Mouse (Mus musculus): Measurements from ENCODE around the gene Cc2d1a. TPM values are rescaled to one million over a fixed set of nuclear protein-coding genes. Genes with fewer than 3 reads are reported as not detected.
A peak's percentile ranks its signal among the peaks of the same experiment; 100 is the strongest.

Gene Cc2d1a
- polyA plus RNA-seq, 2 experiments from 2014 or later: 14.9 to 16.0 TPM

- no peak for ATAC-seq
Observed at GRCm38 (mm10) chr8:84176560-84176959, 28.8 kb upstream of the Cc2d1a start.

GRCm38 (mm10) chr8:84173861-84174260 is 26.1 kb upstream of the Cc2d1a start:
- peak; percentile 75 for ATAC-seq

DNA sequence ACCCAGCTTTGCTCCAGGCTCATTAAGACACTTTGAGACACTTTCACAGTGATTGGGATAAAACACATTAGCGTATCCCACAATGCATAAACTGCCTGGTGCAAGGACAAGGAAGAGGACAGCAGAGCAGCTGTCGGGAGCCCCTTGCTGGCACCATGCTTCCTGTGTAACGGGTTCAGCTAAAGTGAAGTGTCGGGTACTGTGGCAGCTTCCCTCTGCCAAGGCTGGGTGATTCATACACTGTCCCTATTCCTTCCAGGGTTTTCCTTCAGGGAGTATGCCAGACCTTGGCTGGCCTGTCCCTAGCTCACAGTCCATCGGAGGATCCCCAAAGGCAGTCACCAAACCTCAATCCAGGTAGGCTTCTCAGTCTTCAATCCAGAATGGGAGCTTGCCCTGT is 22.4 kb upstream of the Cc2d1a start:
- no peak for ATAC-seq

DNA sequence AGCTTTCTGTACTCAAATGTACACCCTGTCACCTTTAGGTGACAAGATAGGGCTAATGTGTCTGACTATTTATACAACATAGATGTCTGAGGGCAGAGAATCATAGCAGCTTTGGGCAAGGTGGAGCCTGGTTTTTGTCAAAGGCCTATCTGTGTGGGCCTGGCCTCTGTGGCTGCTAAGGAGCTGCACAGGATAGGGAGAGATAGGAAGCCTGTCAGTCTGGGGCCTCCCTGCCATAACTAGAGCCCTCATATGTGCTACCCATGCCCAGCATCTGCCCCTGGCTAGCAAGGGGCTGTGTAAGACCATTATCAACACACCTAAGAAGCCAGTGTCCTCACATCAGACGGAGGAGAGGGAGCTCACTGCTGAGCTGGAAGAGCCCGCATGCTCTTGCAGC is 20.0 kb upstream of the Cc2d1a start:
- ATAC-seq: no peak

DNA sequence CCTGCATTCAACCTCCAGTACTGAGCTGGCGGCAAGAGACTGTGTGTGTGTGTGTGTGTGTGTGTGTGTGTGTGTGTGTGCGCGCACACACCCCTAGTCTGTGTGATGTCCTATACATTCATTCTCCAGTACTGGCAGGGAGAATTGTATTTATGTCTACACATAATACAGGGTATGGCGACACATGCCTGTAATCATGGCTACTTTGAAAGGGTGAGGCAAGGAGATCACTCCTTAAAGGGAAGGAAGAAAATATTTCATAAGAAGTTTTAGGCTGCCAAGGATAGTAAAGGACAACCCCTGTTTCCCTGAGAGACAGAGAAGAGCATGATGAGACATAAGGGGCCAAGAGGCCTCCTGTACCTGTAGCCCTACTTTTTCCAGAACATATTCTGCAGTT is 9.9 kb upstream of the Cc2d1a start:
- ATAC-seq: no peak

- ATAC-seq: no peak
Observed at GRCm38 (mm10) chr8:84149181-84149580, 1.4 kb upstream of the Cc2d1a start.

GRCm38 (mm10) chr8:84148531-84148850 is 755 bp upstream of the Cc2d1a start:
- ATAC-seq: no peak

DNA sequence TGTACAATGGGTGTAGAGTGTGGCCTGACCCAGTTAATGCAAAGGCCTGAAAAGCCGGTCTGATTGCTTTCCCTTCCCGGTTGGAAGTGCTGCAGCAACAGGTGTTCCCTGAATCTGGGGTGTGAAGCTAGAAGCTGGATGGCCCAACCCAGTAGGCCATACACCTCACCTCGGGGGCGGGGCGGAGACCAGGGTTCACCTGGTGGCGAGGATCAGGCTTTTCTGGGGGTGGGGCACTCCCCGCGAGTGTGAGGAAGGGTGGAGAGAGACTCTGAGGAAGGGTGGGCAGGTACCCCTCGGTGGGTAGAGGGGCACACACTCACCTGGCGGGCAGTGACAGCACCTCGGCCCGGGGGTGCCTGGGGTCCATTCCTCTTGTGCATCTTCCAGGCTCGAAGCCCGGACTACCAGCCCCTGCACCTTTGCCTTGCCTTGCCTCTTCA is 391 bp downstream of the Cc2d1a start:
- peak; percentile 21 for ATAC-seq

- ATAC-seq: no peak
Observed at GRCm38 (mm10) chr8:84144636-84145245, 3.0 kb downstream of the Cc2d1a start.

GRCm38 (mm10) chr8:84140838-84141237 is 6.9 kb downstream of the Cc2d1a start:
- ATAC-seq: no peak

GRCm38 (mm10) chr8:84137848-84138247 is 9.9 kb downstream of the Cc2d1a start:
- ATAC-seq: no peak

DNA sequence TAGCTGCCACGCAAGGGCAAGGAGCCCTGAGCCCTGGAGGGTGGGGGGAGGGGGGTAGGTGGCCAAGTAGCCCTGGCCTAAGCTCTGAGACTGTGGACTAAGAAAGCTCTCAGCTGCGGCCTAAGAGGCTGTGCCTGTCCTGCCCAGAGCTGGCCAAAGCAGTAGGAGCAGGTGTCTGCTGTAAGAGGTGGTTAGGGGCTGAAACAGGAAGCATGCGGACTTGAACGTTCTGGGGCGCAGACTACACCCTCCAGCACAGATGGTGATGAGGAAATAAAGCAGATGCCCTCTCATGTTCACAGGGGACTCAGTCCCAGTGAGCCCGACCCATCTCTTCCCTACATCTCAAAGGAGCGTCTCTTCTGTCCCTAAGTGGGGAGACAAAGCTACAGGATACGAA is 15.5 kb downstream of the Cc2d1a start:
- no peak for ATAC-seq

DNA sequence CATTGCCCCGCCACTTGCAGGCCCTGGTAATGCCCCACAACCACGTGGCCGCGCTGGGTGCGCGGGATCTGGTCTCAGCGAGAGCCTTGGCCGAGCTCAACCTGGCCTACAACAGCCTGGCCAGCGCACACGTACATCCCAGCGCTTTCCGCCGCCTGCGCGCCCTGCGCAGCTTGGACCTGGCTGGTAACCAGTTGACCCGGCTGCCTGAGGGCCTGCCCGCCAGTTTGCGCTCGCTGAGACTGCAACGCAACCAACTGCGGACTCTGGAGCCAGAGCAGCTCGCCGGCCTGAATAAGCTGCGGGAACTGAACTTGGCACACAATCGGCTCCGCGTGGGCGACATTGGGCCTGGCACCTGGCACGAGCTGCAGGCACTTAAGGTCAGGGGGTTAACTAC is 16.9 kb downstream of the Cc2d1a start:
- ATAC-seq: no peak

- peak; percentile 5 for ATAC-seq
Observed at GRCm38 (mm10) chr8:84128277-84128676, 19.5 kb downstream of the Cc2d1a start.

- peak; percentile 92 for ATAC-seq
Observed at GRCm38 (mm10) chr8:84127202-84127901, 20.4 kb downstream of the Cc2d1a start.

DNA sequence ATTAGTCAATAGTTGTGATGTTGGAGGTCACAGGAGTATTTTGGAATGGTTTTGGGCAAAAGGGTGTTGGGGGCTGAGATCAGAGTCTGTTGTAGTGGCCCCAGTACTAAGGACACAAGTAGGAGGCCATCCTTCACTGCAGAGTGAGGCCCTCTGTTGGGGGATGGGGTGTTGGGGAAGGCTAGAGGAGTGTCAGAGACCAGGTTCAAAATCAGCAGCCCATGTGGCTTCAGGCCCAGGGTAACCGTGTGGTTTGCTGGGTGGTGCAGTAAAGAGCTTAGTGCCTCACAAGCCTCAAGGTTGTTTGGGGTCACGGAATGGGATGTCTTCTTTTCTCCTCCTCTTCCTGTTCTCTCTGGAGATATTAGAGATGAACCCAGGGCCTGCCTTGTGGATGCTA is 21.0 kb downstream of the Cc2d1a start:
- ATAC-seq: peak; percentile 28

- no peak for ATAC-seq
Observed at GRCm38 (mm10) chr8:84125656-84126055, 22.1 kb downstream of the Cc2d1a start, which contains the start of gene Podnl1. TSS of gene Podnl1 (plus strand) at chr8:84125989.

- ATAC-seq: no peak
Observed at GRCm38 (mm10) chr8:84122151-84122550, 25.6 kb downstream of the Cc2d1a start.

- no peak for ATAC-seq
Observed at GRCm38 (mm10) chr8:84115646-84116045, 32.1 kb downstream of the Cc2d1a start.

GRCm38 (mm10) chr8:84106216-84107040 is 41.3 kb downstream of the Cc2d1a start:
- peak; percentile 24 for ATAC-seq

GRCm38 (mm10) chr8:84105676-84106075 is 42.1 kb downstream of the Cc2d1a start:
- no peak for ATAC-seq

GRCm38 (mm10) chr8:84104697-84105609 is 42.8 kb downstream of the Cc2d1a start, which contains the start of gene Dcaf15:
TSS of gene Dcaf15 (minus strand) at chr8:84104768.
- peak; percentile 91 for ATAC-seq
